Mouse (Mus musculus) testis, adult 2 months (tissue): ENCODE data around the gene Trpv3.

Source experiments
- CTCF ChIP-seq: fragments of 200-500 bp; IDR thresholded peaks from 2 replicates; pipeline ENCODE4 v1.5.1; 2012; ENCODE audit warnings: low read depth, mild to moderate bottlenecking, inconsistent platforms, low read length, moderate library complexity; ENCODE audit not compliant: control insufficient read depth, insufficient read depth, insufficient replicate concordance
- POLR2A ChIP-seq: fragments of 200-500 bp; IDR thresholded peaks from 2 replicates; pipeline ENCODE4 v1.6.1; 2012; ENCODE audit warnings: low read depth, mild to moderate bottlenecking, inconsistent platforms, low read length, moderate library complexity; ENCODE audit not compliant: control insufficient read depth

DNA sequence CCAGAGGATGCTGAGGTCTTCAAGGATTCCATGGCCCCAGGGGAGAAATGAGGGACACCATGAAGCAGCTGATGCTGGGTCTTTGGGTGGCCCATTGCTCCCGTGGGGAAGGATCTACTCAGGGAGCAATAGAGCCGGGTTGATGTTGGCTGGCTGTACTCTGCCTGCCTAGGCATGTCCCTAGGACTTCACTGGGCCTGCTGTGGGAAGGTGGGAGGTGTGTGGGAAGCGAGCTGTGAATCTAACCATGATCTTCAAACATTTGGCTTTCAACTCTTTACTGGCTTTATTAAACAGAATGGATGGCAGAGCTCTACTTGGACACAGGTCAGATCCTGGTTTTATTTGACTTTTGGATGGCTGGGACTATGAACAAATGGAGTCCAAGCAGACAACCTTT lies 6.7 kb upstream of the Trpv3 start:
- TF ChIP-seq CTCF (no peak), POLR2A (no peak)
